Mouse (Mus musculus) brain, embryonic 14.5 days (tissue): ENCODE measurements at regions not wholly inside any gene's neighbourhood (a gene's known extent, or its start where the extent isn't known, plus 50 kb on each side); places are given as distances from the start of the nearest gene placed in this dataset.

Source experiments
- CTCF ChIP-seq: fragments of 200-500 bp; IDR thresholded peaks from 2 replicates; pipeline ENCODE4 v1.5.1; 2012; ENCODE audit warnings: inconsistent platforms, mild to moderate bottlenecking, moderate library complexity, borderline replicate concordance; ENCODE audit not compliant: insufficient read depth, insufficient read length; ENCODE audit errors: extremely low read depth
- POLR2A ChIP-seq: fragments of 200-500 bp; IDR thresholded peaks from 2 replicates; pipeline ENCODE4 v1.6.1; 2012; ENCODE audit warnings: mild to moderate bottlenecking, inconsistent platforms, borderline replicate concordance; ENCODE audit not compliant: poor library complexity, insufficient read depth, insufficient read length, severe bottlenecking; ENCODE audit errors: extremely low read depth

DNA sequence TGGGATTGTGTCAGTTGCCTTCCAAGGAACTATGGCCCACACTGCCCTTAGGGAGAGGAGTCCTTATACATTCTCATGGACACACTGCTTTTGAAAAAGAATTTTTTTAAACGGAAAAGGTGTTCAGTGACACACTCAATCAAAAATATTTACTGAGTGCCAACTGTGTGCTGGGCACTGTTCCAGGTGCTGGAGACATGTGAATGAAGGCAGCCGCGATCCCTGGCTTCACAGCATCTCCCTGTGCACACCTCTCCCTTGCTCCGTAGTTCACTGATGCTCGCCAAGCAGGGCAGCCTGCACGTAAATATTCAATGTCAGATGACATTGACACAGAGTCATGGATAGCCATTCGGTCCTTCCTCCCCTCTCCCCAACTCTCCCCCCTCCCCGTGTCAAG is 635.7 kb upstream of the 3110018I06Rik start:
- TF ChIP-seq CTCF (no peak), POLR2A (no peak)
